Mouse (Mus musculus) kidney, postnatal 25 days (tissue): ENCODE results near the gene Cldn24.
A peak's percentile ranks its signal among the peaks of the same experiment; 100 is the strongest.

Experiments
- DNase-seq, 2 experiments: peaks; one replicate each; pipeline ENCODE4 v3.0.0; 2021; ENCODE audit warnings: mixed read lengths in 2 of 2

Gene Cldn24

GRCm38 (mm10) chr8:47833944-47834343, 12.0 kb downstream of the Cldn24 start:
- DNase-seq: no peak

GRCm38 (mm10) chr8:47843063-47843462, 21.1 kb downstream of the Cldn24 start:
- no peak for DNase-seq

GRCm38 (mm10) chr8:47843651-47844050, 21.7 kb downstream of the Cldn24 start:
- no peak for DNase-seq

- DNase-seq: peak in 1 of 2 experiments; percentile 40
Observed at GRCm38 (mm10) chr8:47845956-47846355, 24.0 kb downstream of the Cldn24 start.

- DNase-seq: peak in 1 of 2 experiments; percentile 29
Observed at GRCm38 (mm10) chr8:47847161-47847560, 25.2 kb downstream of the Cldn24 start.

- DNase-seq: peak in 1 of 2 experiments; percentile 24
Observed at GRCm38 (mm10) chr8:47847931-47848330, 26.0 kb downstream of the Cldn24 start.

- DNase-seq: peak; percentile 33 to 40
Observed at GRCm38 (mm10) chr8:47849842-47850241, 27.9 kb downstream of the Cldn24 start.

GRCm38 (mm10) chr8:47851824-47852502, 30.0 kb downstream of the Cldn24 start:
- DNase-seq: peak; percentile 35 to 65

- DNase-seq: peak in 1 of 2 experiments; percentile 37
Observed at GRCm38 (mm10) chr8:47852737-47853136, 30.8 kb downstream of the Cldn24 start.

GRCm38 (mm10) chr8:47853356-47853755, 31.4 kb downstream of the Cldn24 start:
- peak in 1 of 2 experiments; percentile 24 for DNase-seq

GRCm38 (mm10) chr8:47859259-47859658, 37.3 kb downstream of the Cldn24 start:
- DNase-seq: peak in 1 of 2 experiments; percentile 5

GRCm38 (mm10) chr8:47866568-47866967, 44.6 kb downstream of the Cldn24 start:
- DNase-seq: no peak

GRCm38 (mm10) chr8:47867067-47867466, 45.1 kb downstream of the Cldn24 start:
- peak; percentile 83 to 91 for DNase-seq
